Mouse (Mus musculus) retina, embryonic 14.5 days (tissue): ENCODE results near the gene Mup7.
"Not testable (repeated sequence)": the region's sequence is repeated elsewhere in the genome, so short reads cannot be mapped to it uniquely, and the experiment has no call there.

Experiments
- DNase-seq: peaks from one replicate; pipeline ENCODE4 v3.0.0-alpha.2; 2015; ENCODE audit warnings: low spot score

Mup7 gene

GRCm38 (mm10) chr4:60070375-60070774 lies at the start of gene Mup7:
Gene Mup7, minus strand, starts transcription at chr4:60070475.
- not testable (repeated sequence) for DNase-seq

GRCm38 (mm10) chr4:60079865-60080264 lies 9.6 kb upstream of the Mup7 start:
- not testable (repeated sequence) for DNase-seq

- not testable (repeated sequence) for DNase-seq
Measured at GRCm38 (mm10) chr4:60029334-60030111, 40.8 kb downstream of the Mup7 start.

DNA sequence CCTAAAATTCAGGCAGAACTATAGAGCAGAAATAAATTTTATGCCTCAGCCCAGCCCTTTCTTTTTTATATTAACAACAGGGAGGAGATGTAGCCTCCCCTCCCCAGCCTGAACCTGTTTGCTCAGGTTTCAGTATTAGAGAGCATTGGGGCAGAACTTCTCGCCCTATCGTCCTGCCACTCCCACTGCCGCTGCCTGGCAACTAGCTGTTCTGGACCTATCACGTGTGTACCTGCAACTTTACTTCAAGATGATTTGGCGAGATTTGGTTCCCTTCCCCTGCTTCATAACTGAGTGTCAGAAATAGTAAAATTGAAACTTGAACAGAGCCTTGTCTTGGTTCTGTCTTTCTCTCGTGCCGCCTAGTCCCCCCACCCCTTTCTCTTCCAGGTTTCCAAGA lies 50.1 kb downstream of the Mup7 start:
- not testable (repeated sequence) for DNase-seq
